Mouse (Mus musculus): ENCODE data around the gene Pak6.

Gene Pak6

GRCm38 (mm10) chr2:118725511-118725910 is 62.4 kb downstream of the Pak6 start:
- no peak for ATAC-seq (ENCODE audit: insufficient number of reproducible peaks, low FRiP score, low TSS enrichment)

GRCm38 (mm10) chr2:118726873-118727272 is 63.8 kb downstream of the Pak6 start:
- no peak for ATAC-seq (ENCODE audit: insufficient number of reproducible peaks, low FRiP score, low TSS enrichment)

- ATAC-seq (ENCODE audit: insufficient number of reproducible peaks, low FRiP score, low TSS enrichment), result no peak
Observed at GRCm38 (mm10) chr2:118727911-118728310, 64.8 kb downstream of the Pak6 start.

- no peak for ATAC-seq (ENCODE audit: insufficient number of reproducible peaks, low FRiP score, low TSS enrichment)
Observed at GRCm38 (mm10) chr2:118728337-118728736, 65.2 kb downstream of the Pak6 start, which contains the start of gene Plcb2. TSS of gene Plcb2 (minus strand) at chr2:118728438.

GRCm38 (mm10) chr2:118729194-118729593 is 66.1 kb downstream of the Pak6 start:
- ATAC-seq (ENCODE audit: insufficient number of reproducible peaks, low FRiP score, low TSS enrichment), result no peak

- no peak for ATAC-seq (ENCODE audit: insufficient number of reproducible peaks, low FRiP score, low TSS enrichment)
Observed at GRCm38 (mm10) chr2:118729816-118730621, 66.9 kb downstream of the Pak6 start.

- ATAC-seq (ENCODE audit: insufficient number of reproducible peaks, low FRiP score, low TSS enrichment), result no peak
Observed at GRCm38 (mm10) chr2:118730622-118730915, 67.5 kb downstream of the Pak6 start.

GRCm38 (mm10) chr2:118731981-118732380 is 68.9 kb downstream of the Pak6 start:
- no peak for ATAC-seq (ENCODE audit: insufficient number of reproducible peaks, low FRiP score, low TSS enrichment)

GRCm38 (mm10) chr2:118733341-118733740 is 70.2 kb downstream of the Pak6 start:
- ATAC-seq (ENCODE audit: insufficient number of reproducible peaks, low FRiP score, low TSS enrichment), result no peak

- ATAC-seq (ENCODE audit: insufficient number of reproducible peaks, low FRiP score, low TSS enrichment), result no peak
Observed at GRCm38 (mm10) chr2:118740341-118740740, 77.2 kb downstream of the Pak6 start.

GRCm38 (mm10) chr2:118741183-118741582 is 78.1 kb downstream of the Pak6 start:
- no peak for ATAC-seq (ENCODE audit: insufficient number of reproducible peaks, low FRiP score, low TSS enrichment)

GRCm38 (mm10) chr2:118743261-118743943 is 80.3 kb downstream of the Pak6 start:
- 0 out of 2 replicates have a peak, but pooled peaks have one; percentile 15 for ATAC-seq (ENCODE audit: insufficient number of reproducible peaks, low FRiP score, low TSS enrichment)

- ATAC-seq (ENCODE audit: insufficient number of reproducible peaks, low FRiP score, low TSS enrichment), result no peak
Observed at GRCm38 (mm10) chr2:118744621-118745020, 81.5 kb downstream of the Pak6 start.

GRCm38 (mm10) chr2:118745232-118745884 is 82.3 kb downstream of the Pak6 start, which contains the start of gene Inafm2:
TSS of gene Inafm2 (plus strand) at chr2:118745758.
- ATAC-seq (ENCODE audit: insufficient number of reproducible peaks, low FRiP score, low TSS enrichment), result peak; percentile 88

- ATAC-seq (ENCODE audit: insufficient number of reproducible peaks, low FRiP score, low TSS enrichment), result no peak
Observed at GRCm38 (mm10) chr2:118745915-118746901, 83.1 kb downstream of the Pak6 start.

GRCm38 (mm10) chr2:118747301-118747960 is 84.3 kb downstream of the Pak6 start:
- no peak for ATAC-seq (ENCODE audit: insufficient number of reproducible peaks, low FRiP score, low TSS enrichment)
